Mouse (Mus musculus) liver, adult 2 months (tissue): ENCODE data around the gene Spem1. TPM values are rescaled to one million over a fixed set of nuclear protein-coding genes. Genes with fewer than 3 reads are reported as not detected.

Source experiments
- DNase-seq: peaks from one replicate; pipeline ENCODE4 v3.0.0-alpha.2; 2011; ENCODE audit warnings: low read depth, low spot score; ENCODE audit errors: extremely low read depth
- H3K27ac ChIP-seq: fragments of 200-500 bp; replicated peaks from 2 replicates; pipeline ENCODE4 v1.5.1; 2012; ENCODE audit warnings: low read depth, mild to moderate bottlenecking, control low read depth, inconsistent platforms, low read length; ENCODE audit not compliant: insufficient read depth
- H3K27me3 ChIP-seq: fragments of 200-500 bp; 2 replicates; pipeline ENCODE4 v1.6.1; 2012; ENCODE audit warnings: mild to moderate bottlenecking, moderate library complexity, low read length, inconsistent platforms; ENCODE audit not compliant: control insufficient read depth, insufficient read depth
- H3K36me3 ChIP-seq: fragments of 200-500 bp; 2 replicates; pipeline ENCODE4 v1.6.1; 2012; ENCODE audit warnings: low read length, inconsistent platforms; ENCODE audit not compliant: control insufficient read depth, insufficient read depth
- H3K4me1 ChIP-seq: fragments of 200-500 bp; 2 replicates; pipeline ENCODE4 v1.6.1; 2011; ENCODE audit warnings: low read length; ENCODE audit not compliant: control insufficient read depth, insufficient read depth
- H3K4me3 ChIP-seq: fragments of 200-500 bp; 2 replicates; pipeline ENCODE4 v1.5.1; 2011; ENCODE audit warnings: low read depth, mild to moderate bottlenecking, control low read depth, low read length, moderate library complexity; ENCODE audit not compliant: insufficient read depth
- H3K79me2 ChIP-seq: fragments of 200-500 bp; 2 replicates; pipeline ENCODE4 v1.6.1; 2012; ENCODE audit warnings: inconsistent platforms, mild to moderate bottlenecking, low read length, moderate library complexity; ENCODE audit not compliant: control insufficient read depth, insufficient read depth
- H3K9ac ChIP-seq: fragments of 200-500 bp; 2 replicates; pipeline ENCODE4 v1.6.1; 2012; ENCODE audit warnings: low read depth, mild to moderate bottlenecking, control low read depth, inconsistent platforms, low read length
- CTCF ChIP-seq: fragments of 200-500 bp; IDR thresholded peaks from 2 replicates; pipeline ENCODE4 v1.5.1; 2011; ENCODE audit warnings: low read depth, low read length, control low read depth
- POLR2A ChIP-seq: fragments of 200-500 bp; IDR thresholded peaks from 2 replicates; pipeline ENCODE4 v1.6.1; 2011; ENCODE audit warnings: low read length, control low read depth; ENCODE audit not compliant: insufficient read depth; ENCODE audit errors: extremely low read depth
- whole genome bisulfite sequencing: fragments of 180-500 bp; shearing (Covaris S2); methylation state at CpG from one replicate; pipeline ENCODE4 v1.1.7; 2018; 5-methylcytosine and 5-hydroxymethylcytosine counted together
- polyA plus RNA-seq: library from polyadenylated mRNA; depleted of rRNA; stranded (reverse); fragments of >200 nt; gene quantifications from 2 replicates; pipeline ENCODE4 v1.2.3, GENCODE M21; 2012
- total RNA-seq: library from RNA; depleted of rRNA; stranded (reverse); fragments of >200 nt; gene quantifications from 2 replicates; pipeline ENCODE4 v1.2.3, GENCODE M21; 2014

The Spem1 gene
- total and polyA plus RNA-seq, 2 experiments: not detected

DNA sequence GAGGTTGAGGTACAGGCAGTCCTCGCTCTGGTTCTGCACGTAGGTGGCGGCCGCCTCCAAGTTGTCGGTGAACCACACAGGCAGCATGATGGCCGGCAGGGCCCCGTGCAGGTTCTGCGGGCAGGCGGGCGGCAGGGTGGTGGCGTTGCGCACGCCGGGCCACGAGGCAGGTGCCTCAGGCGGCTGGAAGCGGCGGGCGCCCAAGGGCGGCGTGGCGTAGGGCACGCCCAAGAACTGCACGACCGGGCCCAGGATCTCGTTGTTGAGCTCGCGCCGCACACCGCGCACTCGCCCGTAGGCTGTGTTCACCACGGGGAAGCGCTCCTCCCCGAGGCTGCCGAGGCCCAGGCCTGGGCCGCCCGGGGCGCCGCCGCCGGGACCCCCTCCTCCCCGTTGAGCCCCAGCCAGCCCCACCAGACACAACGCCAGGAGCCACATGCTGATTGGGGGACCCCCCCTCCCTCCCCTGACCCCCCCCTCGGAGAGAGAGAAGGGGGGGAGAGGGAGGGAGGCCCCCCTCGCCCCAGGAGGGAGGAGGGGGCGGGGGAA lies 12.1 kb upstream of the Spem1 start:
- H3K27ac ChIP-seq: no peak overlapping the region
- no peaks in the 10 kb centered on the region for H3K4me1 ChIP-seq
- H3K27me3 ChIP-seq: 0 out of 2 replicates have a peak, but pooled peaks cover 3% of the 10 kb centered on the region
- H3K79me2 ChIP-seq: no peaks in the 10 kb centered on the region
- TF ChIP-seq CTCF (no peak), POLR2A (no peak)
- no peak for DNase-seq
- no peak overlapping the region for H3K9ac ChIP-seq
- no peak overlapping the region for H3K4me3 ChIP-seq
- 33% methylated on average over 45 of the region's 48 CpGs for WGBS
- no peaks in the 10 kb centered on the region for H3K36me3 ChIP-seq

DNA sequence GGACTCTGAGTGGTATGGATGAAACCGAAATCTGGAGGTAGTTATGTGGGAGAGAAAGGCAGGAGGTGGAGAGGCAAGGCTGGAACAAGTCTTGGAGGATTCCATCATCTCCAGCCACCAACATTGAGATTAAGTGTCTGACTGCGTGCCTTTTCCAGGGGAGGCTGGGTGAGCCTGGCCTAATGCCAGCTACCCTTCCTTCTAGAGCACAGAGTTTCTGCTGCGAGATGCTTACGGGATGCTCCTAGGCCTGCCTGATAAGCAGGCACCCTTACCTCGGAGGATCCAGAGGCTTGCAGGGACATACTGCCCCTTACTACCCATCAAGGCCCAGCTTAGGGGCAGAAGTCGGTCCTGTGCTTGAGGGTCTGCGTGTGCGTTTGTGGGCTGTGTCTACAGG lies 11.6 kb upstream of the Spem1 start:
- H3K27ac ChIP-seq: no peak overlapping the region
- no peak for TF ChIP-seq POLR2A
- TF ChIP-seq CTCF: no peak
- no peak for DNase-seq
- 0 out of 2 replicates have a peak, but pooled peaks cover 3% of the 10 kb centered on the region for H3K27me3 ChIP-seq
- no peaks in the 10 kb centered on the region for H3K4me1 ChIP-seq
- H3K79me2 ChIP-seq: no peaks in the 10 kb centered on the region
- no peak overlapping the region for H3K4me3 ChIP-seq
- WGBS: 72% methylated on average over 8 of the region's 8 CpGs
- no peaks in the 10 kb centered on the region for H3K36me3 ChIP-seq
- H3K9ac ChIP-seq: no peak overlapping the region

DNA sequence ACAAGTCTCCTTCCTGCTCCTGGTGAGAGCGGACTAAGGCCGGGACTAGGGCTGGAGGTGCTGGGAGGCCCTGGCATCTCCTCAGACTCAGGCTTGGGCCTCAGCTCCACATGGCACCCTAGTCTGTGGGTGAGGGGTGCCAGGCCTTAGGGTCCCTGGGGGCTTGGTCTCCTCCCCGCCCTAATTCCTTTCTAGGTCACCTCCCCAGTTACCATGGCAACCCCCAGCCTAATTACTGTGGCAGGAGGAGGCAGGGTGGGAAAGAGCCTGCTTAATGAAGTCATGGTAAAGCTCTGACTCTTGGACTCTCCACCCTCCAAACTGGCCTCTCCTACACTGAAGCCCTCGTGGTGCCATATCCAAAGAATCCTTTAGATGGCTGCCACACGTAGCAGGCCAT lies 6.9 kb upstream of the Spem1 start:
- DNase-seq: no peak
- Histone ChIP-seq H3K36me3 (no peaks in the 10 kb centered on the region), H3K9ac (no peak overlapping the region), H3K27ac (no peak overlapping the region), H3K4me1 (no peaks in the 10 kb centered on the region), H3K27me3 (0 out of 2 replicates have a peak, but pooled peaks cover 4% of the 10 kb centered on the region), H3K79me2 (no peaks in the 10 kb centered on the region), H3K4me3 (no peak overlapping the region)
- TF ChIP-seq CTCF: no peak
- TF ChIP-seq POLR2A: no peak
- 89% methylated on average over 5 of the region's 5 CpGs for WGBS

DNA sequence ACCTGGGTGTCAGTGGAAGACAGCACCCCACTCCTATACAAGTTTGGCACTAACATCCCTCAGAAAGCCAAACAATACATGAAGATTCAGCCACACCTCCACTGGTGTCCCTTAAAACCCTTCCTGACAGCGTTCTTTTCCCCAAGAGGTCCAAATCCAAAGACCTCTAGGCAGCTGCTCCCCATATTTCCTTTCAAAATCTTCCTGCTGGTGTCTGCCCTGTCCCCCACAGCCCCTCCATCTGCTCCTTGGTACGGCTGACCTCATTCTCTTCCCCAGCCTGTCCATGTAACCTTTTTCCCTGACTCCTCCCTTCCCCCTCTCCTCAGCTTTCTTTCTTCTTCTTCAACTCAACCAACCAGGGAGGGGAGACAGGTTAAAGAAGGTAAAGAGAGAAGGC lies 1.5 kb upstream of the Spem1 start:
- Histone ChIP-seq H3K4me1 (no peaks in the 10 kb centered on the region), H3K36me3 (no peaks in the 10 kb centered on the region), H3K9ac (no peak overlapping the region), H3K27me3 (0 out of 2 replicates have a peak, but pooled peaks cover 2% of the 10 kb centered on the region), H3K27ac (no peak overlapping the region), H3K4me3 (no peak overlapping the region), H3K79me2 (no peaks in the 10 kb centered on the region)
- TF ChIP-seq CTCF (no peak), POLR2A (no peak)
- 79% methylated on average over 2 of the region's 2 CpGs for WGBS
- DNase-seq: no peak

DNA sequence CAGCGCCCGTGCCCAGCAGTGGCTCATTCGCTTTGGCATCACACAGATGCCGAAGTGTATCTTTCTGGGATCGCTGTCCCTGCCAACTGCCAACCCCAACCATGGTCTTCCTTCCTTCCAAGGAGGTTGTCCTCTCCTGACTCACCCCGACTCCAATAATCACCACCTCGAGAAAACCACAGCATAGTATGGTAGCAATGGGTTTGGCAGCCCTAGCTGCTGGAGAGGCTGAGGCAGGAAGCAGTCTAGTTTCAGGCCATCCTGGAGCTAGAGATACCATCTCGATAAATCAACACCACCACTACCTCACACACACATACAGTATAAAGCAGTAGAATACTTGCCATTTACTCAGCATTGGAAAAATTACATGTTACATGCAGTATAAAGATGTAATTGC lies 3.1 kb downstream of the Spem1 start:
- TF ChIP-seq CTCF (no peak), POLR2A (no peak)
- Histone ChIP-seq H3K27ac (no peak overlapping the region), H3K27me3 (no peaks in the 10 kb centered on the region), H3K9ac (no peak overlapping the region), H3K36me3 (no peaks in the 10 kb centered on the region), H3K79me2 (no peaks in the 10 kb centered on the region), H3K4me3 (no peak overlapping the region), H3K4me1 (no peaks in the 10 kb centered on the region)
- DNase-seq: no peak
- WGBS: 89% methylated on average over 8 of the region's 8 CpGs

DNA sequence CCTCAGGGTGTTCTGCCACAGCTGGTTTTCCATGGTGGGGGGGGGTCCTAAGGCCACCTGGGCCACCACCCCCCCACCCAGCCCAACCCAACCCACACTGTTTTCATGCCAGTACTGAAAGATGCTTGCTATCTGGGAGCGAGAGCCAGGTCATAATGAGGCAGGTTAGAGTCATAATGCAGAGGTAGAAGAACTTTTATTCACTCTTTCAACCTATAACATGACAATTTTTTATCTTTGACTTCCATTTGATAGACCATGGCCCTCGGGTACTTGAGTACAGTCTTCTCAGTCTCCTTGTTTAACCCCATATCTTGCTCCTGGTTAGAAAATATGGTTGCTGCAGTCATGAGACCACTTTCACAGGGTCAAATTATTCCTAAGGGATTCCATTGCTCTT lies 3.6 kb downstream of the Spem1 start, which contains the start of gene Spem2:
TSS of gene Spem2 (minus strand) at position 101 of the 400 bp plus-strand sequence.
- DNase-seq: no peak
- TF ChIP-seq POLR2A (no peak), CTCF (no peak)
- Histone ChIP-seq H3K27me3 (no peaks in the 10 kb centered on the region), H3K4me3 (no peak within 1 kb of the TSS), H3K9ac (no peak within 1 kb of the TSS), H3K36me3 (no peaks in the 10 kb centered on the region), H3K79me2 (no peaks in the 10 kb centered on the region), H3K4me1 (no peaks in the 10 kb centered on the region), H3K27ac (no peak within 1 kb of the TSS)
- 75% methylated on average over 2 of the region's 2 CpGs for WGBS
